ENCODE assay signal across 25 mouse cellular contexts in genomic region chr6:41126855-41127254, GRCm38 (mm10).
DNase-seq lines count a peak whose midpoint lies in the region; ATAC-seq and TF ChIP-seq lines count a peak whose summit lies in the region.
"Had no signal": no experiment of that assay in that cellular context is flagged by ENCODE, and none has a peak within 500 bp of the region (broad histone marks: within the 10 kb centered on the region; RNA-seq: fewer than 3 reads in every experiment).

No protein-coding gene starts in this region.

- no peaks in the 10 kb centered on the region for H3K9me3 ChIP-seq in liver, postnatal 0 days (ENCODE audit: low read length)
- H3K9me3 ChIP-seq in liver, embryonic 12.5 days (replicated peaks), result no peaks in the 10 kb centered on the region
- H3K9me3 ChIP-seq in stomach, postnatal 0 days (ENCODE audit: control insufficient read depth, low read length), result no peaks in the 10 kb centered on the region
- no peaks in the 10 kb centered on the region for H3K9me3 ChIP-seq in hindbrain, embryonic 12.5 days (replicated peaks)
- H3K9me3 ChIP-seq: embryonic facial prominence, embryonic 13.5 days; forebrain, embryonic 13.5 days; heart, embryonic 10.5 days; heart, embryonic 15.5 days; hindbrain, embryonic 10.5 days; intestine, embryonic 15.5 days had no signal

- no peaks in the 10 kb centered on the region for H3K27me3 ChIP-seq in liver, postnatal 0 days (ENCODE audit: insufficient read depth, low read length)
- H3K27me3 ChIP-seq in liver, embryonic 12.5 days (replicated peaks), result no peaks in the 10 kb centered on the region
- H3K27me3 ChIP-seq in Patski, result peaks cover 30% of the 10 kb centered on the region
- no peaks in the 10 kb centered on the region for H3K27me3 ChIP-seq in stomach, postnatal 0 days (ENCODE audit: control insufficient read depth, insufficient read depth, low read length)
- H3K27me3 ChIP-seq in hindbrain, embryonic 12.5 days, result no peaks in the 10 kb centered on the region
- H3K27me3 ChIP-seq: embryonic facial prominence, embryonic 13.5 days; forebrain, embryonic 13.5 days; heart, embryonic 15.5 days; intestine, embryonic 15.5 days had no signal

- no peak overlapping the region for H3K9ac ChIP-seq in liver, postnatal 0 days (replicated peaks)
- no peak overlapping the region for H3K9ac ChIP-seq in liver, embryonic 12.5 days
- no peak overlapping the region for H3K9ac ChIP-seq in stomach, postnatal 0 days (ENCODE audit: low read length)
- no peak overlapping the region for H3K9ac ChIP-seq in hindbrain, embryonic 12.5 days
- H3K9ac ChIP-seq: embryonic facial prominence, embryonic 13.5 days; forebrain, embryonic 13.5 days; forebrain, postnatal 0 days; heart, embryonic 15.5 days; intestine, embryonic 15.5 days had no signal

- in situ Hi-C loops in Patski (cut with MboI; ENCODE audit: low pct_unique_long_range_greater_than_20kb), result no loop called here

- CTCF ChIA-PET in Patski (lab: Charles Lee), result interaction anchor here (2.3 kb wide), 1 partner anchor 8 kb away, joined by 5 read pairs; no protein-coding TSS in a partner anchor

- H3K27ac ChIP-seq in liver, postnatal 0 days (ENCODE audit: low read depth), result no peak overlapping the region
- H3K27ac ChIP-seq in liver, embryonic 12.5 days, result no peak overlapping the region
- no peak overlapping the region for H3K27ac ChIP-seq in stomach, postnatal 0 days (replicated peaks)
- H3K27ac ChIP-seq in hindbrain, embryonic 12.5 days, result no peak overlapping the region
- H3K27ac ChIP-seq: embryonic facial prominence, embryonic 13.5 days; forebrain, embryonic 13.5 days; heart, embryonic 10.5 days; heart, embryonic 15.5 days; hindbrain, embryonic 10.5 days; hindbrain, postnatal 0 days; intestine, embryonic 15.5 days had no signal

- H3K4me1 ChIP-seq in liver, postnatal 0 days (ENCODE audit: insufficient read depth), result no peaks in the 10 kb centered on the region
- H3K4me1 ChIP-seq in liver, embryonic 12.5 days, result no peaks in the 10 kb centered on the region
- no peaks in the 10 kb centered on the region for H3K4me1 ChIP-seq in stomach, postnatal 0 days (replicated peaks; ENCODE audit: control insufficient read depth, insufficient read depth)
- no peaks in the 10 kb centered on the region for H3K4me1 ChIP-seq in hindbrain, embryonic 12.5 days
- H3K4me1 ChIP-seq: embryonic facial prominence, embryonic 13.5 days; forebrain, embryonic 13.5 days; heart, embryonic 10.5 days; heart, embryonic 15.5 days; hindbrain, embryonic 10.5 days; intestine, embryonic 15.5 days had no signal

- no peak overlapping the region for H3K4me2 ChIP-seq in liver, postnatal 0 days (ENCODE audit: low read depth, low read length)
- H3K4me2 ChIP-seq in liver, embryonic 12.5 days, result no peak overlapping the region
- H3K4me2 ChIP-seq in stomach, postnatal 0 days (replicated peaks; ENCODE audit: low read depth), result no peak overlapping the region
- no peak overlapping the region for H3K4me2 ChIP-seq in hindbrain, embryonic 12.5 days (replicated peaks)
- H3K4me2 ChIP-seq: embryonic facial prominence, embryonic 13.5 days; forebrain, embryonic 13.5 days; heart, embryonic 15.5 days; intestine, embryonic 15.5 days had no signal

- H3K36me3 ChIP-seq in liver, postnatal 0 days (replicated peaks; ENCODE audit: insufficient read depth, low read length), result no peaks in the 10 kb centered on the region
- no peaks in the 10 kb centered on the region for H3K36me3 ChIP-seq in liver, embryonic 12.5 days
- no peaks in the 10 kb centered on the region for H3K36me3 ChIP-seq in stomach, postnatal 0 days (ENCODE audit: control insufficient read depth, insufficient read depth, low read length)
- H3K36me3 ChIP-seq in hindbrain, embryonic 12.5 days, result no peaks in the 10 kb centered on the region
- H3K36me3 ChIP-seq: embryonic facial prominence, embryonic 13.5 days; heart, embryonic 10.5 days; heart, embryonic 15.5 days; hindbrain, embryonic 10.5 days; intestine, embryonic 15.5 days had no signal

- POLR2A ChIA-PET in Patski (lab: Charles Lee), result no interaction called here

- peak; percentile 38 for TF ChIP-seq CTCF in liver, postnatal 0 days (IDR thresholded peaks at IDR 0.05; ENCODE audit: low read depth)
- TF ChIP-seq CTCF in Patski (IDR thresholded peaks at IDR 0.05), result peak; percentile 18
- TF ChIP-seq CTCF in stomach, postnatal 0 days (IDR thresholded peaks at IDR 0.05; ENCODE audit: low read depth), result peak; percentile 5; the same call in 1 of the 2 replicates

- TF ChIP-seq EP300 in liver, postnatal 0 days (IDR thresholded peaks at IDR 0.05; ENCODE audit: low read depth), result no peak
- TF ChIP-seq EP300 in stomach, postnatal 0 days (optimal IDR thresholded peaks at IDR 0.05), result no peak

- H3K4me3 ChIP-seq in liver, postnatal 0 days (ENCODE audit: low read depth, low read length), result no peak overlapping the region
- no peak overlapping the region for H3K4me3 ChIP-seq in liver, embryonic 12.5 days
- no peak overlapping the region for H3K4me3 ChIP-seq in stomach, postnatal 0 days (ENCODE audit: low read depth, low read length)
- H3K4me3 ChIP-seq in hindbrain, embryonic 12.5 days, result no peak overlapping the region
- H3K4me3 ChIP-seq: embryonic facial prominence, embryonic 13.5 days; forebrain, embryonic 13.5 days; heart, embryonic 10.5 days; heart, embryonic 15.5 days; hindbrain, embryonic 10.5 days; intestine, embryonic 15.5 days had no signal

- DNase-seq in liver, postnatal 0 days, result no peak
- no peak for DNase-seq in Patski (ENCODE audit: low read depth, low spot score)
- DNase-seq in stomach, postnatal 0 days (ENCODE audit: low spot score), result no peak
- no peak for DNase-seq in adrenal gland, postnatal 4 days (ENCODE audit: low spot score in 2 of 2)
- DNase-seq: adrenal gland, adult 2 months; adrenal gland, postnatal 36 days; B cell, adult 2 months; cerebellum, adult 11 months; cerebellum, adult 8-10 months; cerebellum, postnatal 14 days; forebrain, postnatal 0 days; gastrocnemius, postnatal 36 days; heart, adult 18-20 months; heart, postnatal 14 days; kidney, adult 18-20 months had no signal

- no peak for ATAC-seq in liver, postnatal 0 days
- ATAC-seq in liver, embryonic 12.5 days, result no peak
- ATAC-seq in Patski, result no peak
- ATAC-seq in hematopoietic stem cell, adult 5-6 weeks (replicated peaks in 1 of 2; ENCODE audit: insufficient read depth in 1 of 2, low FRiP score in 2 of 2, low TSS enrichment in 1 of 2, low read depth in 1 of 2, poor library complexity in 2 of 2, severe bottlenecking in 2 of 2), result peak; percentile 12 to 21; a peak in 1 of 4 replicates
- ATAC-seq in stomach, postnatal 0 days (ENCODE audit: low FRiP score, low TSS enrichment), result no peak
- ATAC-seq in hindbrain, embryonic 12.5 days (ENCODE audit: low FRiP score), result no peak
- ATAC-seq: forebrain, embryonic 13.5 days; forebrain, postnatal 0 days; hindbrain, postnatal 0 days; intestine, embryonic 15.5 days had no signal

Comparison
In these comparisons a context has a peak if more than half of its experiments do, and no peak if none do; other contexts are left out.
1. ATAC-seq: peak in hematopoietic stem cell, adult 5-6 weeks (2 of 2); none in liver, postnatal 0 days (single experiment), liver, embryonic 12.5 days (single experiment), Patski (single experiment), stomach, postnatal 0 days (single experiment) and hindbrain, embryonic 12.5 days (single experiment).
2. Peak in every context shown above with its lines, with median percentiles within 50 percentile points of each other: CTCF ChIP-seq.